Mouse (Mus musculus): ENCODE data around the gene Sypl2.
"Not testable (repeated sequence)": the region's sequence is repeated elsewhere in the genome, so short reads cannot be mapped to it uniquely, and the experiment has no call there.

Gene Sypl2

DNA sequence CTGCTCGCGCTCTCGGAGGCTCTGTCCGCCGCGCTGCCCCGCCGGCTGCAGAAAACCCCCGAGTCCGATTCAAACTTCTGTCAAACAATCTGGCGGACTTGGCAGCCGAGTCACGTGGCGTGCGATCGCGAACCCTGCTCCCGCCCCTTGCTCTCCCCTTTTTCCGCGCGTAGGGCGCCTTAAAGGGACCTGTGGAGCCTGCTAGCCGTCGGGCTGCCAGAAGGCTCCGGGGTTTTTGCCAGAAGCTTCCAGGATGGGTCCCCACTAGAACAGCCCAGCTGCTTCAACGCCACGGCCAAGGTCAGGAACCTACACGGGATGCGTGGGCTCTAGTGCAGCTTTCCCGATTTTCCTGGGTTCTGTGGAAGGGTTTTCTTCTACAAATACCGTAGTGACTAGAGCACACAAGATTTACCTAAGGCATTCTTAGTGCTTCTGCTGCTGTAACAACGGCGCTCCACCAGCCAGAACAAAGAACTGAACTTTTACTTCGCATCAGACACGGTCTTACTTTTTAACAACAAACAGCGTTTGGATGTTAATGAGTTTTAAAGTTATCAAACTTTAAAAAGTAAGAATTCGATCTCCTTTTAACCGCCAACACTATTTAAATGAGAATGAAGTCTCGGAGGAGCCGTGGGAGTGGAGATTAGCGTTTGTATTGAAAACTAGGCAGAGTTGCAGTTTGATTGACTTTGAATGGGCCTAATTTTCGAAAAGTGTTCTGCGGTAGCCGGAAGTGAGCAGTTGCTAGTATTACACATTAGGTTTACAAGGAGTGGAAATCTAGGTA, at the start of gene Sypl2:
Gene Sypl2, minus strand, starts transcription at position 91 of the 793 bp plus-strand sequence.
- no peak for DNase-seq (ENCODE audit: extremely low read depth, low read depth, low spot score)

DNA sequence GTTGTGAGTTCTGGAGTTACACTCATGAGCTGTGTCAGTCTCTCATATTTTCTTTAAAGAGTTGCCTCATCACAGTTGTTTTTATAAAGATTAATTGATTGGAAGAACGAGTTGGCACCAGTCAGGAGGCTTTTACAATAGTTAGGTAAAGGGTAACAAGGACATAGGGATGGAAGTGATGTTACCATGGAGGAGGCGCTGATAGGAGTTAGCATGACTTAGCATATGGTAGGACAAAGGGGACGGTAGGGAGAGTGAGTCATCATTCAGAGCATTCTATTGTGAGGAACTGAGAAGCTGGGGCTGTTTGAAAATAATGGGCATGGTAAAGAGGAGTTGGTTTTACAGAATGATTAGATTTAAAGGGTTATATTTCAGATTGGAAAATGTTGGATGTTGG, 32.9 kb upstream of the Sypl2 start:
- DNase-seq (ENCODE audit: extremely low read depth, low read depth, low spot score), result peak; percentile 63

DNA sequence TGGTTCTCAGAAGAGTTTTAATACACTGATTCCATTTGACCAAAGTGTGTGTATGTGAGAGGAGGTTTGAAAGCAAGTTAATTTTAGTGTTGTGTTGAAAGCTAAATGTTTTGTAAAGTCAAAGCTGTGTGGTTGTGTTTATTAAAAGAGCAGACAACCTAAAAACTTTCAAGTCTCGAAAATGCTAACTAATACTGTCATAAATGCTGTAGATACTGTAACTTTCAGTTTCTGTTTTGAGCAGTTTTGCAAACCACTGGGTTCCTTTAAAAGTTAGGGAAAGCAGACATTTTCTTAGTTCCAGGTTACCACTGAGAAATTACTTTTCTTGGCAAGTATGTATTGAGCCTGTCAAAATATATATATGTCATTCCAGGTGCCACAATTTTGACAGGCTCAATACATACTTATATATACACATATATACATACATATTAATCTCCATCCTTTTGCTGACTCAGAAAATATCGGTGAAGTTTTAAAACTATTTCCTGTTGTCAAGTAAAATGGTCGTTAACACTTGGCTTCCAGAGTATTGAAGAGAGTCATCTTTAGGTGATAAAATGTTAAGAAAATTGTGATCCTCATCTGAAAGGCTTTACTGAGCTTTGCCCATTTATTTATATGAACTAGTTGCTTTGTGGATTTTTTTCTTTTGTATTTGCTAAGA, 31.5 kb upstream of the Sypl2 start:
- DNase-seq (ENCODE audit: extremely low read depth, low read depth, low spot score), result no peak

DNA sequence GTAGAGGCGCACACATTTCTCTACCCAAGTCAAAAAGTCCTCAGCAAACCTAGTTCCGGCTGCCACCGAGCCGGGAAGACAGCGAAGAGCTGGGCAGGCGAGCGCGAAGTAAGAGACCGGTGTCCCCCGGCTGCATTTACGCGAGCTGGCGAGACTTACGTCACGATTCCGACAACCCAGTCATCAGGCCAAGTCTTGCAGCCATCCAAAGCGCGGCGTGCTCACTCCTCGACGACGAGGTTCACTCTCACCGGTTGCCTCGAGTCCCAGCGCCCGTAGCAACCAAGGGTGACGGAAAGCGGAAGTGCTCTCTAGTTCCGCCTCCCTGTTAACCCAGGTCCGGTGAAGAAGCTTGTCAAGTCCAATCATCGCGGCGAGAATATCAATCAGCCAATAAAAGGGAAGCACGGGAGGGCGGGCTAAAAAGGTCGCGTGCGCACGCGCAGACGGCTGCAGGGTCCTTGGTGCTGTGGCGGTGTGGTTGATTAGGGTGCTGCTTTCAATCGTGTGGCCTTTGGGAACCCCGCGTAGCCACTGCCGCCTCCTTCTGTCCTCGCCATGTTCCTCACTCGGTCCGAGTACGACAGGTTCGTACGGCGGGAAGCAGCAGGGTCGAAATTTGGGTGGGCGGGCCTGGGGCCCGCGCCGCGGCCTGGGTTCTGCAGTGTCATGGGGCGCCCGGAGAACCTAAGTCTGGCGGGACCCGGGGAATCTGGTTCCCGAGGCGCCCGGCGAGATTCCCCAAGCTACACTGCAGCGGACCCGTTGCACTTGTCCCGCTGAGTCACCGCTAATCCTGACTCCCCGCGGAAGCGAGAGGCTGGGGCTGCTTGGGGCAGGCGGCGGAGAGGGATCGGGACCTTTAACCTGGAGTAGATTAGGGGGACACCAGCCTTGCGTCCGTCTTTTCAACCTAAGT, 30.5 kb upstream of the Sypl2 start, which contains the start of gene Psma5:
Gene Psma5, plus strand, starts transcription at position 208 of the 919 bp plus-strand sequence.
- DNase-seq (ENCODE audit: extremely low read depth, low read depth, low spot score), result peak; percentile 90

DNA sequence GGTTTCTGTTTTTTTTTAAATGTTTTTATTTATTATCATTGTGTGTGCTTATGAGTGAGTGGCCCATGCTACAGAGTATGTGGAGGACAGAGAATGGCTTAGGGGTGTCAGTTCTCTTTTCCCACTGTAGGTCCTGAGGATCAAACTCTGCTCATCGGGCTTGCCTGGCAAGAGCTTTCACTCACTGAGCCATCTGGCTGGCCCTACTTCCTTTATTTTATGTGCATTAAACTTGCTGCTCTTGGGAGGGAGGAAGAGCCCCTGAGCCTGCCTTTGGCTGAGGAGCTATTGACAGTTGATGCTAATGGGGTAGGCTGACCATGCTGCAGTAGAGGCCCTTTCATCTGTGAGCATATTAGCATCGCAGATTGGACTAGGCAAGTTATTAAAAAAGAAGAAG, 20.4 kb upstream of the Sypl2 start:
- no peak for DNase-seq (ENCODE audit: extremely low read depth, low read depth, low spot score)

DNA sequence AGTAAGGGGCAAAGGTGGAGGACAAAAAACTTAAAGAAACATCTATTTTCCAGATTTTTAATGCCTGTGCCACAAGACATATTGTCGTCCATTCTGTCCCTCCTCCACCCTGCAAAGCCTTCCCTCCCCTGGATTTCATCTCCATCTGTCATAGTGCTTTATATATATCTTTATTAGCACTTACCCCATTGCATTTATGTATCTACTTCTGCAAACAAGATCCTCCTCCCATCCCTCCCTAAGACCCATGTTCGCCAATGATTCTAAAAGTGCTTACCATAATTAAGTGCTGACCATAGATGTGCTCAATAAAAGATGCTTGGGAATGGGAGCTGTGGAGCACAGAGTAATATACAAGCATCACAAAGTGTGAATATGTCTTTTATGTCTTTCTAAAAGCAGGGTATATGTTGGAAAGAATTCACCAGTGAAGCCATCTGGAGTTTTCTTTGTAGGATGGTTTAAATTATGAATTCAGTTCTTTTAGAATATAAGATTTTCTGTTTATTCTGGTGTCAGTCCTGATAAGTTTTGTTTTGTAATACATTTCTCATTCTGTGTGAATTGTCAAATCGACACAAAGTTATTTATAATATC, 14.9 kb upstream of the Sypl2 start:
- no peak for DNase-seq (ENCODE audit: extremely low read depth, low read depth, low spot score)

DNA sequence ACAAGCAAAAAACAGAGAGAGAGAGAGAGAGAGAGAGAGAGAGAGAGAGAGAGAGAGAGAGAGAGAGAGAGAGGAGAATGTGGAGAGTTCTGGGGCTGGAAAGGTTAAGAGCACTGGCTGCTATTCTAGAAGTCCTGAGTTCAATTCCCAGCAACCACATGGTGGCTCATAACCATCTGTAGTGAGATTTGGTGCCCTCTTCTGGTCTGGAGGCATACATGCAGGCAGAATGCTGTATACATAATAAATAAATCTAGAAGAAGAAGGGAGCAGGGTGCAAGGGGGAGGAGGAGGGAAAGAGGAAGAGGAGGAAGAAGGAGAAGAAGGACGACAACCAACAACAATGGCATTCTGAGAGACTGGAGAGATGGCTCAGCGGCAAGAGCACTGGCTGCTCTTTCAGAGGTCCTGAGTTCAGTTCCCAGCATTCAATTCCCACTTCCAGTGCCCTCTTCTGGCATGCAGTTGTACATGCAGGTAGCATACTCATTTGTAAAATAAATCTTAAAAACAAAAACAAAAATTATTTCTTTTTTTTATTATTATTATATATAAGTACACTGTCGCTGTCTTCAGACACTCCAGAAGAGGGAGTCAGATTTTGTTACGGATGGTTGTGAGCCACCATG, 11.1 kb upstream of the Sypl2 start:
- DNase-seq (ENCODE audit: extremely low read depth, low read depth, low spot score), result not testable (repeated sequence)

DNA sequence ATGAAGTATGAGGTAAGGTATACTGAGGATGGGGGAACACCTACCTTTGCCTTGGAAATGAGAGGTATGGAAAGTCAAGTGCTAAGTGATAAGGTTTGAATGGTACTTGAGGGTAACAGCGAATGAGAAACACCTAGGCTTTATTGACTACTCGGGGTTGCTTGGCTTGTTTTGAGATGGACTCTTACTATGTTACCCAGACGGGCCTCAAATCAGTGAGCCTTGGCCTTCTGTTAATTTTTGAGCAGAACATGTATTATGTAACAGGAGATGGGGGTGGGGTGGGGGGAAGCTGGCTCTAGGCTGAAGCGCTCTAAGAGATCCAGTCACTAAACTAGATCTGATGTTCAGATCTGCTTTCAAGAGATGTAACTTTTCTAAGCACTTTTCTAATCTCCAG, 5.2 kb upstream of the Sypl2 start:
- DNase-seq (ENCODE audit: extremely low read depth, low read depth, low spot score), result no peak

DNA sequence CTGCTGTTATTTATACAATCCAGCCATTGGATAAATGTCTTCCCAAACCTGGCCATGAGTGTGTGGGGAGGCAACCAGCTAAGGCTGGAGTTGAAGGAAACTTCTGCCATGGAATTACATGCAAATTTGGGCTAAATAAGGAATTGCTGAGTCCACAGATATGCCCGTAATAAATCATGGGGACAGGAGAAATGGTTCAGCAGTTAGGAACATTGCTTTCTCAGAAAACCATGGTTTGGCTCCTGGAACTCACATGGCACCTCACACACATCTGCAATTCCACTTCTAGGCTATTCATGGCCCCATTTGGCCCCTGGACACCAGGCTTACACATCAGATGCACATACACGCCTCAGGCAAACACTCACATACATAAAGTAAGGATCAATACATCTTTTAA, 1.1 kb upstream of the Sypl2 start:
- DNase-seq (ENCODE audit: extremely low read depth, low read depth, low spot score), result no peak

DNA sequence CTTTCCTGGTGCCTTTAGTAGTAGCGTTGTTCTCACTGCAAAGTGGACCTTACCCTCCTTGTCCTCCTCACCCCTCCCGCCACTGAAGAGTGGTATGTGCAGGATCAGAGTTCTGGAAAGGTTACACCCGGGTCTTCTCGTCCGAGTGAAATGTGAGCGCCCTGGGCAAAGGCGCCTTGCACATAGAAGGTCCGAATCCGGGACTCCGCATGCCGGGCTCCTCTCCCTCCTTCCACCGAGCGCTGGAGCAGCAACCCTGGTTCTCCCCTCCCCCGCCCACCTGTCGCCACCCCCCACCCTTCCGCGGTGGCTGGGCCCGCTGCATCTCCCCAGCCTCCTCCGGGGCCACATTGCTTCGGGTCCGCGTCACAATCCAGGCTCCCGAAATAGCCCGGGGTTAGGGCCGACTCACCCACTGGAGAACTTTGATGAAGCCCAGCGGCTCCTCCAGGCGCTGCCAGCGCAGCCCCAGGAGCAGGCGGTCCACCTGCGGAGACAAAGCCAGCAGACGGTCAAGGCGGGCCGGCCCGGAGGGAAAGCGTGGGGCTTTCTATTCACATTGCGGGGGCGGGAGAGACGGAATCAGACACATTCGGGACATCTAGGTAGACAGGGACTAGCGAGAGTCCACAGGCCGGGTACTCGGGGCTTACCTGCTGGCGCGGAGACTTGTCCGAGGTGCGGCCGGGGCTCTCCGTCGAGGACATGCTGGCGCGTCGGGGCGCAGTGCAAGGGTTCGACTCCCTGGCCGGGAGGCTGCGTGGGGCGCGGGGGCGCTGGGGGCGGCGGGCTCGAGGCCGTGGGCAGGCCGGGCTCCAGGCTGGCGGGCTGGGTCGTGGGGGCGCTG, 514 bp downstream of the Sypl2 start:
- no peak for DNase-seq (ENCODE audit: extremely low read depth, low read depth, low spot score)

DNA sequence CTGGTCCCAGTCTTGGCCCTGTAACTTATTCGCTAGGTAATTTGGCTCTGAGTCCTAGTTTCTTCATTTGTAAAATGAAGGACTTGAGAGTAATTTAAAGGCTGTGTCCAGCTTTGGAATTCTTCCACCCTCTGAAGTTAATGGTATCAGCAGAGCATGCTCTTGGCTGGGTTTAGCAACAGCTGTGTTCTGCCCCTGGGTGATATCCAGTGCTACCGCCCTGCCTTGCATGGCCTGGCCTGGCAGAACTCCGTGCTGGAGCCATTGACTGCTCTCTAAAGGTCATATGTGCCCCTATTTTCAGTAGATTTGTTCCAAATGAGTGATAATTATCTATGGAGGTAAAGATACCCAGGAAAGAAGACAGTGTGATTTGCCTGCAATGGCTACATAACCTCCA, 5.8 kb downstream of the Sypl2 start:
- no peak for DNase-seq (ENCODE audit: extremely low read depth, low read depth, low spot score)

DNA sequence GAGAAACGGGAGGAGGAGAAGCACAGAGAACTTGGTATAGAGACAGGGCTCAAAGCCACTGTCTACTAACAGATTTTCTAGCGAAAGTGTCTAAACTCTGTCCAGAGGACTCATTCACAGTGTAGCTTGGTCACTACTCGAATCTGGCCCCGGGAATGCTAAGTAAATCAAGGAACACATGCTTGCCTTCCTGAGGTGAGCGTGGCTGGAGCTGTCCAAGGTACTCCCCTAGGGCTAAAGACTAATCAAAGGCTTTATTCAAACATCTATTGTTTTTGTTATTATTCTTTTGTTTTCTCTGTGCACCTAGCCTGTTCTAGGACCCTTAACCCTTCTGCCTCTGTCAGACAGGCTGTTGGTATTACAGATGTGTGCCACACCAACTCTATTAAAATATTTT, 11.7 kb downstream of the Sypl2 start:
- no peak for DNase-seq (ENCODE audit: extremely low read depth, low read depth, low spot score)

DNA sequence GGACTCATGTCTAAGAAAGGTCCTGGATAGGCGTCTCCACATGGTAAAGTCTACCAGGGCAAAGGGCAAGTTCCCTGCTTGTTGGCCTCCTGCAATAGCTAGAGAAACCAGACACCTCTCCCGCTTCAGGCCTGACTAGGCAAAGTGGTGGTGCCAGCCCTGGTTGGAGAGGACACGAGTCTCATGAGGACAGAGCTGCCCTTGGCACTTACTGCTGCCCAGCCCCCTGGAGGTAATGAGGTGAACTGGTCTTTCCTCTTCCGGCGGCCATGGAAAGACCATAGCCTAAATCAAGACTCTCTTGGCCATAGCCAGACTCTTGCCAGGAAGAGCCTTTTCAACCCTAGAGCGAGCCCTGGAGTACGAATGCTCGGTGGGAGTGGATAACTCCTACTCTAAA, 14.0 kb downstream of the Sypl2 start:
- DNase-seq (ENCODE audit: extremely low read depth, low read depth, low spot score), result no peak

DNA sequence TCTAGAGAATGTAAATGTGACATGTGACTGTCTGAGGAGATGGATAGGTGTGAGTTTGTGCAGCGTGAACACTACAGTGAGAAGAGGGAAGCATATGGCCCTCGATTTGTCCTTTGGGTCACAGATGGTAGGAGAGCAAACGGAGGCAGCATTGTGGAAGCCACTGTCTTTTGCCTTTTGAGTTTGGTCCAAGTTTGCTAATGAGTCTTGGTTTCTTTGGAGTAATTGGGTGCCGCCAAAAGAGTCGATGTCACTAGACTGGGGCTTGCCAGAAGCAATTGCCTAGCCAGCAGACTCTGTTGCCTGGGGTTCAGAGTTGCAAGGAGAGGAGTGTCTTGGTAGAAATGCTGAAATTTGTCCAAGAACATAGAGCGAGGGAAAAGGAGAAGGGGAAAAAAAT, 14.6 kb downstream of the Sypl2 start:
- DNase-seq (ENCODE audit: extremely low read depth, low read depth, low spot score), result no peak

DNA sequence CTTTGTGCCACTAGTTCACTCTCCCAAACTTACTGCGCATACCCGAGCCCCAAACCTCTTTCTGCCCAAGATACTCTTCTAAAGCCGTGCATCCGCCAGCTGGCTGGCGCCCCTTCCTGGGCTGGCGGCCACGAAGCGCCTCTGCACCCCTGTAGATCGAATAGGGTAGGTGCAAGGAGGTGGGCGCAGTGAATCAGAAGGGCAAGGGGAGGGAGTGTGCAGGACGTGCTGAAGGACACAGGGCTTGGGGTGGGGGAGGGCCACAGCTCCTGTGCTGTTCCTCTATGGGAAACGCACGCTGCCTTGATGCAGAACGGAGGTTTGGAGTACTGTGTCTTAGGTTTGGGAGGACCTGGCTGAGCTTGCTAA, 15.7 kb downstream of the Sypl2 start, which contains the start of gene Atxn7l2:
Gene Atxn7l2, minus strand, starts transcription at position 164 of the 369 bp plus-strand sequence.
- no peak for DNase-seq (ENCODE audit: extremely low read depth, low read depth, low spot score)

DNA sequence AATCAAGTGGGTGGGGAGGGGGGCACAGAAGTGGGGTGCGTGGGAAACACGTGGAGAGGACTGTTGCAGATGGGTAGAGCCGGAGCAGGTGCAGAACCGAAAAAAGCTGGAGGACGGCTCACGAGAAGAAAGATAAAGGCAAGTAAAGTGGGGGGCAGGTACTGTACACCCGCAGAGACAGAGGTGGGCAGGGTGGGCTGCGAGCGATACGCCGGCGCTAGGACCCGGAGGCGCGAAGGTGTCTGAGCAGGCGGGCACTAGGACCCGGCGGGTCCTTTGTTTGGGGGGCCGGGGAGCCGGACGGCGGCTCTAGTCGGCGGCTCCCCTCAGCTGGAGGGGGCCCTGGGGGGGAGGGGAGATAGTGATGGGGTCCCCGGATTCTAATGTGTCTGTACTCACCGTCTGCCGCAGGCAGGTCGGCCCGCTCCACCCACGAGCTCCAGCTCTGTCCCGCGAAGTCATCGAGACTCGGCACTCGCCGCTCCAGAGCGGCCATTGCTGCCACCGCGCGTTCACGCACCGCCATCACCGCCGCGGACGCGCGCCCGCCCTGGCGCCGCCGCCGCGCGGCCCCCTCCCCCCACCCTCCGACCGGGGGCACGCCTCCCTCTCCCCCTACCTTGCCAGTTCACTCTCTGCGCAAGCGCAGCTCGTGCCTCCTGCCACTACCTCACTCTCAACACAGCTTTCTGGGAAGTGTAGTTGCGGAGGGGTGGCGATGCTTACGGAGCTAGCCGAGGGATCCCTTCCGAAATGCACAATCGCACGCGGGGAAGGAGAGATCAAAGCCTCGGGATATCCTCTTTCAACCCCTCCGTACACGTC, 16.3 kb downstream of the Sypl2 start:
- DNase-seq (ENCODE audit: extremely low read depth, low read depth, low spot score), result peak; percentile 33

DNA sequence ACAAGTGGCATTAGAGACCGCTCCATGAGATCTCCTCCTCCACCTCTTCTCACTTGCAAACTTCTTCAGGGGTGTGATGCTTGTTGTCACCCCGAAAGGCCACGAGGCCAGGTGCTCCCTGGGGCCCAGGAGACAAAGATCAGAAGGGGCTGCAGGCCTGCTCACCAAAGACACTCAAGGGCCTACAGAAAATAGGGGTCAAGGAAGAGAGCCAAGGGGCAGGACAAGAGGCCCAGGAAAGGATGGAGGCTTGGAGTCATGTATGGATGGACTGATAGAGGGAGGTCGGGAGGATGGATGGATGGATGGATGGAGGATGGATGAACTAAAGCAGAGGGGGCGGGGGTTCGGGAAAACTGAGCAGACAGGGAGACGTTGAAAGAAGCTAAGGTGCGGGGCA, 16.9 kb downstream of the Sypl2 start:
- no peak for DNase-seq (ENCODE audit: extremely low read depth, low read depth, low spot score)

DNA sequence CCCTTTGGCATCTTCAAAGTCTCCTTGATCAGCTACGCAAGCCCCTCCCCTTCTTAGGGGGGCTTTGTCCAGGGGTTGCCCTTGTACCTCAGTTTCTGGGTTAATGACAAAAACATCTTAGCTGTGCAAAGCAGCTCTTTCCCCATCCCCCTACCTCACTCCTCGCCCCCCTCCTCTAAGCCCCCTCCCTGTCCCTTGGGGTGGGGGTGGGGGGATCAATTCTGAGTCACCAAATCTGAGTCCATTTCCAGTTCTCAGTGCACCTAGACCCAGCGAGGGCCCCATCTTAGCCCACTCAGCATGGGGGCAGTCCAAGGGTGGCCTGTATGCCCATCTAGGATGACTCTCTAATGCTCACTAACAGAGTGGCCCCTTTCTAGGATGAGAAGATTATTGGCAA, 17.4 kb downstream of the Sypl2 start:
- no peak for DNase-seq (ENCODE audit: extremely low read depth, low read depth, low spot score)

Measured in fat pad, adult 2 months (tissue).